Mouse (Mus musculus): Measurements from ENCODE around the gene Jpt1. TPM values are rescaled to one million over a fixed set of nuclear protein-coding genes. Genes with fewer than 3 reads are reported as not detected.
"Not testable (repeated sequence)": the region's sequence is repeated elsewhere in the genome, so short reads cannot be mapped to it uniquely, and the experiment has no call there.

The Jpt1 gene
- polyA plus RNA-seq, 1 experiment from 2014 or later, result 1,180 TPM

DNA sequence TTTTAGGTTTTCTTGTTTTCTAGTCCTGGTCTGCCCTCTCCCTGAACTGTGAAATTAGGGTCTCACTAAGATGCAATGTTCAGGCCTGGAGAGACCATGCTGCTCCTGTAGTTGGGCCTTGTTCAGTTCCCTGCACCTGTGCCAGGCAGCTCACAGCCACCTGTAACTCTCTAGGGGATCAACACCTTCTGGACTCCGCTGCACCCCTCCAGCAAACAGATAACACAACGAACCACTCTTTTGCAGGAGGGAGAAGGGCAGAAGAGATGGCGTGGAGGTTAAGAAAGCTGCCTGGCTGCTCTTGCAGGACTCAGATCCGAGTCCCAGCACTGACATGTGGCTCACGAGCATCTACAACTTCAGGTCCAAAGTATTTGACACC, 3.7 kb downstream of the Jpt1 start:
- Histone ChIP-seq H3K9me3 (replicated peaks) (no peaks in the 10 kb centered on the region), H3K27ac (replicated peaks) (0 out of 2 replicates have a peak overlapping the region, but pooled peaks have one; percentile 23), H3K27me3 (replicated peaks) (no peaks in the 10 kb centered on the region), H3K36me3 (no peaks in the 10 kb centered on the region), H3K4me1 (peaks cover 58% of the 10 kb centered on the region), H3K4me3 (replicated peaks) (peak overlapping the region; percentile 75), H3K9ac (replicated peaks) (peak overlapping the region; percentile 99; the same call in 1 of the 2 replicates), H3K4me2 (peak overlapping the region; percentile 68)
- WGBS, result 52% methylated on average over 5 of the region's 5 CpGs
- no peak for ATAC-seq (ENCODE audit: low FRiP score)

DNA sequence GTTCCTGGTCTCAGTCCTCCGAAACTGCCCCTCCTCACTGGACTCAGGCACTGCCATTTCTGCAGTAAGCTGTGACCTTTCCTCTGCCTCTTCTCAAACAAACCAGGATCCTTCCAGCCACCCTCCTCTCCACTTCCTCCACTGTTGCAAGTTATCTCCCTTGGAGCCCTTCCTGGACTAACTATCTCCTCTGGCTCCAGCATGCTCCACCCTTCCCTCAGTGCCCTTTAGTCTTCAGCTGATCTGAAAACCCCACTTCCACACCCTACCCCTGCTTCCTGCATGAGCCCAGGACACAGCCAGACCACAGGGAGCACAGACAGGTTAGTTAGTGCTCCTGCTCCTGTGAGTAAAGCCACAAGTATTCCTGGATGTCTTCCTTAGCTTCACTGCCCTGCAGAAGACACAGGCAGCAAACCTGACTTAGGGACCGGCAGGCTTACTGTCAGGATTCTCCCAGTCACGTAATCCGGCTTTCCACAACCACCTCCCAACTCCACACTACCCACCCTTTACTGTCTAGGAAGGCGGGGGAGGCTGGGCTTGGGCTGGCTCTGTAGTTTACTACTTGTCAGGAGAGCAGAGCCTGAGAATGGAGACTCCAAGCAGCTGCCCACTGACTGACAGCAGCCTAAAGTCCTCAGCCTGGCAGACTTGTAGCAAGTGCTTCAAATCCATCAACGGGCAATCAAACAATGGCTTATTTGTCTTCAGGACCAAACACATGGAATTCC, 4.2 kb downstream of the Jpt1 start:
- WGBS, result 35% methylated on average over 6 of the region's 6 CpGs
- Histone ChIP-seq H3K27me3 (replicated peaks) (no peaks in the 10 kb centered on the region), H3K36me3 (no peaks in the 10 kb centered on the region), H3K27ac (replicated peaks) (0 out of 2 replicates have a peak overlapping the region, but pooled peaks have one; percentile 23), H3K4me1 (peaks cover 64% of the 10 kb centered on the region), H3K4me3 (replicated peaks) (peak overlapping the region; percentile 75), H3K4me2 (peak overlapping the region; percentile 68), H3K9ac (replicated peaks) (peak overlapping the region; percentile 99; the same call in 1 of the 2 replicates), H3K9me3 (replicated peaks) (no peaks in the 10 kb centered on the region)
- ATAC-seq (ENCODE audit: low FRiP score), result no peak

DNA sequence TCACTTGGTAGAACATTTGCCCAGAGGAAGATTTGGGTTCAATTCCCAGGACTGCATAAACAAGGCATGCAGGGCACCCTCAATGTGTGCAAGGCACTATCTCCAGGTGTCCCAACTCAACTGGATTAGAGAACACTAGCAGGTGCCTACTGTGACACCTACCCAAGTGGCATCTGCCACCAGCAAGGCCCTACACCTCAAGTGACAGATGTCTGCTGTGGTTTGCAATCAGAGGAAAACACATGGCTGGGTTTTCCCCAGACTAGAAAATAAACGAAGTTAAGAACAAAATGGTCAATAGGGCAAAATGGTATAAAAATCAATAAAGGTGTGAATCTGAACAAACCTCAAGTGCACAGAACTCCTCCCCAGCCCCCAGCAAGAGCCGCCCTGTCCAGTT, 6.1 kb downstream of the Jpt1 start:
- no peak for ATAC-seq (ENCODE audit: low FRiP score)
- Histone ChIP-seq H3K9ac (replicated peaks) (no peak overlapping the region), H3K36me3 (peaks cover 2% of the 10 kb centered on the region; the same call in 1 of the 2 replicates), H3K4me1 (peaks cover 72% of the 10 kb centered on the region), H3K27me3 (replicated peaks) (no peaks in the 10 kb centered on the region), H3K4me3 (replicated peaks) (no peak overlapping the region), H3K4me2 (no peak overlapping the region), H3K9me3 (replicated peaks) (no peaks in the 10 kb centered on the region), H3K27ac (replicated peaks) (no peak overlapping the region)
- 81% methylated on average over 2 of the region's 2 CpGs for WGBS

DNA sequence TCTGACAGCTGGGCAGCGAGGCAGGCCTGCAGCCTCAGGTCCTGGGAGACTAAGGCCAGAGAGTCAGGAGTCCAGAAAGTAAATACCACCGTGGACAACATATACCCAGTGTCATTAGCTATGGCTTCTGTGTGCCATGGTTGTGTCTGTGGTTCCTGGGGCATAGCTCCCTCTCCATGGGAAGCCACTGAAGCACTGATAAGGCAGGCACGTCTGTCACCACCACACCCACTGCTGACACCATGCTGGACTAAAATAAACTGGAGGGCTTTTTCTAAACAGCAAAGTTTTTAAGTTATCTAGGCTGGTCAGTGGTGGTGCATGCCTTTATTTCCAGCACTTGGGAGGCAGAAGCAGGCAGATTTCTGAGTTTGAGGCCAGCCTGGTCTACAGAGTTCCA, 7.6 kb downstream of the Jpt1 start:
- no peak overlapping the region for H3K4me2 ChIP-seq
- no peaks in the 10 kb centered on the region for H3K27me3 ChIP-seq (replicated peaks)
- no peak overlapping the region for H3K27ac ChIP-seq (replicated peaks)
- WGBS, result 78% methylated on average over 3 of the region's 3 CpGs
- no peak overlapping the region for H3K4me3 ChIP-seq (replicated peaks)
- peaks cover 62% of the 10 kb centered on the region for H3K4me1 ChIP-seq
- H3K36me3 ChIP-seq, result peaks cover 14% of the 10 kb centered on the region
- no peak for ATAC-seq (ENCODE audit: low FRiP score)
- H3K9me3 ChIP-seq (replicated peaks), result no peaks in the 10 kb centered on the region
- no peak overlapping the region for H3K9ac ChIP-seq (replicated peaks)

DNA sequence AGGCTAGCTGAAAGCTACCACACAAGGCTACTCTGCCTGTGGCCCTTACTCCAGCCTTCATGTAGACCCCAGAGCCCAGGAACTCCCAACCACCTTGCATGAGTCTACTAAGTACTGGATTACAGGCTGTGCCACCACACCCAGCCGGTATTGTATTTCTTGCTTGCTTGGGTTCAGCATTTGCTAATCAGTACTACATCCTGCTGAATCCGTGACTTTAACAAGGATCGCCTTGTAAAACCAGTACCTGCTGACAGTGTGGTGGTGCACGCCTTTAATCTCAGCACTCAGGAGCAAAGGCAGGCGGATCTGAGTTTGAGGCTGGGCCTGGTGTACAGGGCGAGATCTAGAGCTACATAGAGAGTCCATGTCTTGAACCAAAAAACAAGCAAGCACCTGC, 11.6 kb downstream of the Jpt1 start:
- peaks cover 47% of the 10 kb centered on the region for H3K36me3 ChIP-seq
- WGBS, result 97% methylated on average over 6 of the region's 6 CpGs

DNA sequence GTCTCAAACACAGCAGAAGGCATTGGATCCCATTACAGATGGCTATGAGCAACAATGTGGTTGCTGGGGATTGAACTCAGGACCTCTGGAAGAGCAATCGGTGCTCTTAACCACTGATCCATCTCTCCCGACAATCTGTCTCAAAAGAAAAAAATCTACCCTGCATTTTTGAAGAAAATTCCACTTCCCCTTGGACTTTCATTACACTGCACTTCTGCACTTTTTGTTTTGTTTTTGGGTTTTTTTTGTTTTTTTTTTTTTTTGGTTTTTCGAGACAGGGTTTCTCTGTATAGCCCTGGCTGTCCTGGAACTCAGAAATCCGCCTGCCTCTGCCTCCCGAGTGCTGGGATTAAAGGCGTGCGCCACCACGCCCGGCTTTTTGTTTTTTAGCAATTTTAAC, 17.6 kb downstream of the Jpt1 start:
- Histone ChIP-seq H3K4me1 (peaks cover 12% of the 10 kb centered on the region), H3K36me3 (peaks cover 42% of the 10 kb centered on the region)
- WGBS, result 92% methylated on average over 9 of the region's 9 CpGs

More for the DNA sequence above, 11.6 kb downstream of the Jpt1 start:
- Histone ChIP-seq H3K27ac (replicated peaks) (no peak overlapping the region), H3K27me3 (replicated peaks) (no peaks in the 10 kb centered on the region), H3K4me3 (replicated peaks) (no peak overlapping the region), H3K4me1 (peaks cover 28% of the 10 kb centered on the region), H3K4me2 (no peak overlapping the region), H3K9ac (replicated peaks) (no peak overlapping the region), H3K9me3 (replicated peaks) (no peaks in the 10 kb centered on the region)
- no peak for ATAC-seq (ENCODE audit: low FRiP score)

DNA sequence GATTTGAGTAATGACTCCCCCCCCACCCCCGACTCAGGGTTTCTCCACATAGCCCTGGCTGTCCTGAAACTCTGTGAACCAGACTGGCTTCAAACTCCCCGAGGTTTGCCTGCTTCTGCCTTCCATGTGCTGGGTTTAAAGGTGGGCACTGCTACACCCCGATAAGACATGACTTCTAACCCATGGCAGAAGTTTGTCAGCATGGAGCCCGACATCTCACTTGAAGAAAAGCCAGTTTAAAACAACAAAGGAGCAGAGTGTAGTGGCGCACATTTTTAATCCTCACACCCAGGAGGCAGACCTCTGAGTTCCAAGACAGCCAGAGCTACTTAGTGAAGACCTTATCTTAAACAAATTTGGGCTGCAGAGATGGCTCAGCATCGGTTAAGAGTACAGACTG, 21.8 kb downstream of the Jpt1 start:
- no peaks in the 10 kb centered on the region for H3K9me3 ChIP-seq (replicated peaks)
- H3K27me3 ChIP-seq (replicated peaks), result no peaks in the 10 kb centered on the region
- WGBS, result 39% methylated on average over 6 of the region's 6 CpGs
- H3K27ac ChIP-seq (replicated peaks), result peak overlapping the region; percentile 89; the same call in 1 of the 2 replicates
- H3K9ac ChIP-seq (replicated peaks), result peak overlapping the region; percentile 72
- H3K36me3 ChIP-seq, result peaks cover 15% of the 10 kb centered on the region
- peaks cover 26% of the 10 kb centered on the region for H3K4me1 ChIP-seq
- H3K4me3 ChIP-seq (replicated peaks), result peak overlapping the region; percentile 72
- ATAC-seq (ENCODE audit: low FRiP score), result no peak
- peak overlapping the region; percentile 87 for H3K4me2 ChIP-seq

More for the DNA sequence above, 17.6 kb downstream of the Jpt1 start:
- H3K27me3 ChIP-seq (replicated peaks); H3K4me2 ChIP-seq; H3K4me3 ChIP-seq (replicated peaks); H3K9me3 ChIP-seq (replicated peaks); H3K27ac ChIP-seq (replicated peaks); H3K9ac ChIP-seq (replicated peaks); ATAC-seq (ENCODE audit: low FRiP score): not testable (repeated sequence)

DNA sequence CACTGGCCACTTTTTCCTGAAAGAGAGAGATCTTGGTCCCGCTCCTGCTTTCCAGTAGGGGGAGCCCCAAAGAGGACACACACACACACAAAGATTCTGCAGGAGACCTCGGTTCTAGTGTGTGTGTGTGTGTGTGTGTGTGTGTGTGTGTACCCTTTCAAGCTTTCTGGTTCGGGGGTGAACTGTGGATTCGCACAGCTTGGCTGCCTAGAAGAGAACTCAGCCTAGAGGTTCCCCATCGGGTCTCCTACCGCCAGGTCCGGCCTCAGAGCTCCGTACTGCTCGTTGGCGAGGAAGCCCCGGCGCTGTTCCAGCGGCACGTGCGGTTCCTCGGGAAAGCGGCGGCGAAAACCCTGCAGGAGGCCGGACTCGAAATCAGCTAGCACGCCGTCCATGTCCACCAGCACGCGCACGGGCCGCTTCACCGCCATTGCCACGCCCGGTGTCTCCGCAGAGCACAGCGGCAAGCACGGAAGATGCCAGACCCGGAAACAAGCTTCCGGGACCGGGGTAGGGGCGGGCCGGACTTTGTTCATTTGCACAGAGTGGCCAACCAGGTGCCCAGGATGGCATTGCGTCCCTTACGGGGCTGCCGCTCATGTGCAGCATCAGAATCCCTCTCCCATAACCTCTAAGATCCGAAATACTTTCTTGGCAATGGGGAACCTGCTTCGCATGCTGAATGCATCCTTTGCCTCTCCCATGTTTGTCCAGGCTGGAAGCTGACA, 22.7 kb downstream of the Jpt1 start, which contains the start of gene Nt5c:
Gene Nt5c, minus strand, starts transcription at position 507 of the 728 bp plus-strand sequence.
- 0% methylated on average over 43 of the region's 43 CpGs for WGBS
- H3K4me2 ChIP-seq, result peak within 1 kb of the TSS; percentile 87
- ATAC-seq (ENCODE audit: low FRiP score), result peak; percentile 94
- H3K9me3 ChIP-seq (replicated peaks), result no peaks in the 10 kb centered on the region
- H3K27ac ChIP-seq (replicated peaks), result peak within 1 kb of the TSS; percentile 89
- H3K4me1 ChIP-seq, result peaks cover 26% of the 10 kb centered on the region
- H3K9ac ChIP-seq (replicated peaks), result peak within 1 kb of the TSS; percentile 72
- peaks cover 9% of the 10 kb centered on the region for H3K36me3 ChIP-seq
- peak within 1 kb of the TSS; percentile 72 for H3K4me3 ChIP-seq (replicated peaks)
- no peaks in the 10 kb centered on the region for H3K27me3 ChIP-seq (replicated peaks)

DNA sequence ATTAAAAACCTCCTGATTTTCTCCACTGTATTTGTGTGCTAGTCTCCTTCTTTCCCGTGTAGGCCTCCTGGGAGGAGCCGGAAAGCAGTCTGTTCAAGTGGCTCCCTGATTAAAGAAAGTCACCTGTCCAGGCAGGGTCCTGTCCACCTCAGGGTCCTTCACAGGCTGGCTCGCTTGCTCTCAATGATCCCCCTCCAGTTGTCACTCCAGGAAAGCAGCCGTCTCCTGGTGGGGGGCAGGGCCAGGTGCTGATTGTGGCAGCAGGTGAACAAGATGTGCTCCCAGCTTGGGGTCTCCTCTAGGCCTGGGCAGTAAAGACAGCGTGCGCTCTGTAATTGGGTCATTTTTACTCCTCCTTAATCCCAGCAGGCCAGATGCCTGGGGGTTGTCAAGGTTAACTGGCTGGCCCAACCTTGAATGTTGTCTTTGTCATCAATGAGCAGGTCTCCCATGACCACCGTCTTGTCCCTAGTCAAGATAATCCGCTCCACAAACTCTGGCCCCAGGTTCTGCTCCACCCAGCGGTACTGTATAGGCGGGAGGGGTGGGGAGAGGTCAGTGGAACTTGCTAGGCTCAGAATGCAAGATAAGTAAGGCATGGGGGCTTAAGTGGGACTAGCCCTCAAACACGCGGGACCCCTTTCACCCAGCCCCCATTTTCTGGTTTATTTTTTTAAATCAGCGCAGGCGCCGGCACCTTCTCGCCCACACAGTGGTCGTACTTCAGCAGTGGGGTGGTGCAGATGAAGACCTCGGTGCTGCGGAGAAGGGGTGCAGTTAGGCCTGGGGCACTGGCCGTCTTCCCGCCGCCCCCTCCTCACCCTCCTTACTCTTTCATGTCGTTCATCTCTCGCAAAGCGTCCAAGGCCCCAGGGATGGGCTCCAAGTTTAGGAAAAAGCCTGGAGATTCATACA, 23.5 kb downstream of the Jpt1 start:
- Histone ChIP-seq H3K4me2 (peak overlapping the region; percentile 87), H3K27me3 (replicated peaks) (no peaks in the 10 kb centered on the region), H3K9me3 (replicated peaks) (no peaks in the 10 kb centered on the region), H3K36me3 (peaks cover 9% of the 10 kb centered on the region), H3K4me3 (replicated peaks) (peak overlapping the region; percentile 72), H3K27ac (replicated peaks) (peak overlapping the region; percentile 89), H3K9ac (replicated peaks) (peak overlapping the region; percentile 72), H3K4me1 (peaks cover 26% of the 10 kb centered on the region)
- ATAC-seq (ENCODE audit: low FRiP score), result peak; percentile 43
- 27% methylated on average over 25 of the region's 25 CpGs for WGBS

DNA sequence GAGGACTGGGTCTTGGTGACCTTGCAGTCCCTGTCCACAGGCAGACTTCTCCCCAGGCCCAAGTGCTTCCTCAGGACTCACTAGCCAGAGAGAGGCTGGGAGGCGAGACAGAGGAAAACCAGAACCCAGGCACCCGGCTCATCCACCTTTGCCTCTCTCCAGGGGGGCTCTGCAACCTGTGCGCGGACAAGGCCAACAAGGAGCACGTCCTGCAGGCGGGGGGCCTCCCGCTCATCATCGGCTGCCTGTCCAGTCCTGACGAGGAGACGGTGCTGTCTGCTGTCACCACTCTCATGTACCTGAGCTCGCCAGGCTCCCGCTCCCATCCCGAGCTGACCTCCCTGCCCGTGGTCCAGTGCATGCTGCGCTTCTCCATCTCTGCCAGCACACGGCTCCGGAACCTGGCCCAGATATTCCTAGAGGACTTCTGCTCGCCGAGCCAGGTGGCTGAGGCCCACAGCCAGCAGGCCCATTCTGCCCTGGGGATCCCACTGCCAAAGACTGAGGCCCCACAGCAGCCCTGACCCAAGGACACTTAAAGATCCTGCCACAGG, 25.6 kb downstream of the Jpt1 start:
- no peak for ATAC-seq (ENCODE audit: low FRiP score)
- Histone ChIP-seq H3K9ac (replicated peaks) (no peak overlapping the region), H3K36me3 (peaks cover 9% of the 10 kb centered on the region), H3K27me3 (replicated peaks) (no peaks in the 10 kb centered on the region), H3K27ac (replicated peaks) (no peak overlapping the region), H3K9me3 (replicated peaks) (no peaks in the 10 kb centered on the region), H3K4me3 (replicated peaks) (no peak overlapping the region), H3K4me1 (peaks cover 26% of the 10 kb centered on the region), H3K4me2 (no peak overlapping the region)
- 89% methylated on average over 19 of the region's 19 CpGs for WGBS

DNA sequence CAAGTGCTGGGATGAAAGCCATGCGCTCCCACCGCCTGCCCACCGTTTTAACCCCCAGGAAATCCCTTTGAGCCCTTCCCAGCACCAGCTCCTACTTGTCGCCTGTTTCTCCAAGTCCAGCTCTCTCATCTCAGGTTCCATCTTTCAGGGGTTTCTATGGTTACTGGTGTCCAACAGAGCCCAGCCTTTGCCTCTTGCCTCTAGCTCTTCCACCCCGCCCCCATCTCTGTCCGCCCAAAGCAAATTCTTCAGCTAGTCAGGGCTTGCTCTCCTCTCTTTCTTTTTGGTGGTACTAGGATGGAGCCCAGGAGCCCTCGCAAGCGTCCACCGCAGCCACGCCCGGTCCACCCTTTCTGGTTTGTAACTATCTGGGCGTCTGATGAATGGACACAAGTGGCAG, 29.0 kb downstream of the Jpt1 start:
- Histone ChIP-seq H3K4me2 (no peak overlapping the region), H3K9me3 (replicated peaks) (no peaks in the 10 kb centered on the region), H3K27me3 (replicated peaks) (no peaks in the 10 kb centered on the region), H3K4me1 (peaks cover 9% of the 10 kb centered on the region; the same call in 1 of the 2 replicates), H3K4me3 (replicated peaks) (no peak overlapping the region), H3K27ac (replicated peaks) (no peak overlapping the region), H3K9ac (replicated peaks) (no peak overlapping the region), H3K36me3 (peaks cover 20% of the 10 kb centered on the region)
- no peak for ATAC-seq (ENCODE audit: low FRiP score)
- WGBS, result 57% methylated on average over 12 of the region's 12 CpGs
